Mouse (Mus musculus) brown adipose tissue, adult 24 weeks (tissue): ENCODE results near the gene Glis3. TPM values are rescaled to one million over a fixed set of nuclear protein-coding genes. Genes with fewer than 3 reads are reported as not detected.

ENCODE experiments used
- H3K27ac ChIP-seq: fragments of 200-500 bp; replicated peaks from 2 replicates; pipeline ENCODE4 v1.5.1; 2012; ENCODE audit warnings: low read depth, mild to moderate bottlenecking, low read length
- H3K4me1 ChIP-seq: fragments of 200-500 bp; 2 replicates; pipeline ENCODE4 v1.6.1; 2012; ENCODE audit warnings: low read length, mixed read lengths; ENCODE audit not compliant: control insufficient read depth, insufficient read depth, insufficient read length
- H3K4me3 ChIP-seq: fragments of 200-500 bp; 2 replicates; pipeline ENCODE4 v1.5.1; 2012; ENCODE audit warnings: low read depth, mild to moderate bottlenecking, low read length, moderate library complexity; ENCODE audit not compliant: insufficient read depth
- polyA plus RNA-seq: library from polyadenylated mRNA; stranded (reverse); fragments of >200 nt; gene quantifications from 2 replicates; pipeline ENCODE4 v1.2.4, GENCODE M21; 2012; ENCODE audit not compliant: missing spikeins, insufficient read depth, insufficient read length

Glis3 gene
- polyA plus RNA-seq, 1 experiment: 4.2 TPM

DNA sequence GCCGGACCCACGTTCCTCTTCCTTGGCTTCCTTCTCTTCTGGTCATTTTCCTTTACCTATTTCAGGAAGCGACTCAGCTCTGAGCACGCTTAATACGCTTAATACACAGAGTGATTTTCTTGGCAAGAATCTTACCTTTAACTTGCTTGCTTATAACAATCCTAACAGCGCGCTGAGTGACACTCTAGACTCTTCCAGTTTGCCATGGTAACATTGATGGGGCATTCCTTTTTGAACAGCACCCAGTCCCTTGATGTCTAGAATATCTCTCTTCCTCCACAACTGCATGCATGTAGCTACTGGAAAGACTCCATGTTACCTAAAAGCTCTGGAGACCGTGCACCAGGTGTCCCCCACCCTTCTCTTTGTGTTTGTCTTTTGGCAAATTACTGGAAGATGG is 225.5 kb downstream of the Glis3 start:
- H3K27ac ChIP-seq: no peak overlapping the region
- no peak overlapping the region for H3K4me3 ChIP-seq
- no peaks in the 10 kb centered on the region for H3K4me1 ChIP-seq

GRCm38 (mm10) chr19:28452951-28453520 is 226.8 kb downstream of the Glis3 start:
- Histone ChIP-seq H3K27ac (no peak overlapping the region), H3K4me1 (no peaks in the 10 kb centered on the region), H3K4me3 (no peak overlapping the region)

DNA sequence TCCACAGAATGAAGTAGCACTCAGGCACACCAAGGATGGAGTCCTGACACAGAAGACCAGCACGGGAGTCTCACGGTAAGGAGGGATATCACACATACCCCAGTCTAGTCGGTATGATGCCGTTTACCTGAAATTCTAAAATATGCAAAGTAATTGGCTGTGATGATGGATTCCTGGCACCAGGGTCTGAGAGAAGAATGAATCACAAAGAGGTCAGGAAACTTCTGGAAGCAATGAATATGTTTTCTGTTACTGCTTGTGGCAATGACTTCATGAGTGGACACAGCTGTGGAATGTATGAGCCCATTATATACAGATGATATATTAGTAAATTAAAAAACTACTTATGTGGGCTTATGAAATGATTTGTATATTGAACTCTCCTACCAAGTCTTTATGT is 231.1 kb downstream of the Glis3 start:
- H3K27ac ChIP-seq: no peak overlapping the region
- no peak overlapping the region for H3K4me3 ChIP-seq
- no peaks in the 10 kb centered on the region for H3K4me1 ChIP-seq

- Histone ChIP-seq H3K4me3 (no peak overlapping the region), H3K4me1 (no peaks in the 10 kb centered on the region), H3K27ac (no peak overlapping the region)
Measured at GRCm38 (mm10) chr19:28442161-28442560, 237.7 kb downstream of the Glis3 start.

DNA sequence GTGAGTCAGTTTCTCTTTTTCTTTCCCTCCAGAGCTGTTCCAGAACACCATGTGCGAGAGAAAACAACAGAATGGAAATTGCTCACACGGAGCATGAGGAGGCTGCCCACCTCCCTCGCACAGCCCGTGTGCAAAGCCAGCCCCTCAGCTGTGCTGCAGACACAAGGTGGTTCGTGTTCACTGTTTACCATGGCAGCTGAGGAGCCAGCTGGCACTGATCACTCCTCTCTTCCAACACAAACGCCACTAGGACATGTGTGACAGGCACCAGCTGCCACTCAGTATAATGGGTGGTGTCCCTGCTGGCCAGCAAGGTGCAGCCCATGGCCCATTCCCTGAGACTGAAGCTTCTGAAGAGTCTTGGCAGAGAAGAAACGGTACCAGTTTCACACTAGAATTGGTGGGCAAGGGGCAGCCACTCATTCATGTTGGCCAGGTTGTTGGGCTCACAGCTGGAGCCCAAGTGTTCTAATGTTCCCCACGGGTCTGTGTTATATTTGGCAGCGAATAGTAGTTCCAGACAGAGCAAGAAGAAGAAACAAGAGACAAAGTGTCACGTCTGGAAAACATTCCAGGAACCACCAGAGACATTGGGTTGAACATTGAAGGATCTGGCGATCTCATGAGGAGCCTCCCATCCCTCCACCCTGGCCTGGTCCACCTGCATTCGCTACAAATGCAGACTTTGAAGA is 243.3 kb downstream of the Glis3 start:
- H3K4me1 ChIP-seq: no peaks in the 10 kb centered on the region; the same call in 1 of the 2 replicates
- no peak overlapping the region for H3K4me3 ChIP-seq
- H3K27ac ChIP-seq: no peak overlapping the region

GRCm38 (mm10) chr19:28428220-28428816 is 251.6 kb downstream of the Glis3 start:
- H3K27ac ChIP-seq: no peak overlapping the region
- no peaks in the 10 kb centered on the region for H3K4me1 ChIP-seq
- no peak overlapping the region for H3K4me3 ChIP-seq

GRCm38 (mm10) chr19:28424180-28424579 is 255.7 kb downstream of the Glis3 start:
- Histone ChIP-seq H3K4me1 (no peaks in the 10 kb centered on the region), H3K4me3 (no peak overlapping the region), H3K27ac (no peak overlapping the region)

GRCm38 (mm10) chr19:28422939-28423338 is 256.9 kb downstream of the Glis3 start:
- no peak overlapping the region for H3K4me3 ChIP-seq
- H3K27ac ChIP-seq: no peak overlapping the region
- no peaks in the 10 kb centered on the region for H3K4me1 ChIP-seq

DNA sequence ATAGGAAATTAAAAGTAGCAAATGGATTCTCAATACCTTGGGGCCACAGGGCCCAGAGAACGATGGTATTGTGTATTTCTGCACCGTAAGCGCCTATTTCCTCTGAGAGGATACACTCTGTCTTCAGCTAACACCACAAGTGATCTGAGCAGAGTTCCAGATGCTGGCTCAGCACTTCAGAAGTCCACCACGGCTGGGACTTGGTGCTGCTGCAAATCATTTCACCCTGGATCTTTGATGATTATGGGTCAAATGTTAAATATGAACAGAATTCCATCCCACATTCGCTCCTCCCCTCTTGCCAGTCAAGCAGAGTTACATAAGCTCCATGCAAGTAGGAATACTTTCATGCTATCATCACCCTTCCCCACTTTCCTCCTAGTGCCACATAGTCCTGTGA is 263.8 kb downstream of the Glis3 start:
- no peaks in the 10 kb centered on the region; the same call in 1 of the 2 replicates for H3K4me1 ChIP-seq
- no peak overlapping the region for H3K27ac ChIP-seq

DNA sequence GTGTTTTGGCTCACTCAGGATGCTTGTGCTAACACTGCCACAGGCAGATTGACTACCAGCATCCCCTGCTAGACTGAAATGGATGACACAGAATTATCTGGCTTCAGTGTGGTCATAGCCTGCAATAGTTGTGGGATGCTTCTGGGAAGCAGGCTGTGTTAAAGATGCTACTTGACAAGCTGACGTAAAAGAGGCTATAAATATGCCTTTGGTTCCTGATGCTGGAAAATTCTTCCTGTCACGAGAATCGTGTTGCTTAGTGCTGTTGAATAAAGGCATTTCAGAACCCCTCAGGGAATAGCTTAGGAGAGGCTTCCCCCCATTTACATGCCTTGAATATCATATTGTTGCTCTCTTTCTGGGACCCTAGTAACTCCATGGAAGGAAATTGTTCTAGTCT is 271.1 kb downstream of the Glis3 start:
- no peak overlapping the region for H3K27ac ChIP-seq
- no peak overlapping the region for H3K4me3 ChIP-seq
- H3K4me1 ChIP-seq: no peaks in the 10 kb centered on the region

More for the DNA sequence above, 263.8 kb downstream of the Glis3 start:
- H3K4me3 ChIP-seq: no peak overlapping the region

GRCm38 (mm10) chr19:28402956-28403355 is 276.9 kb downstream of the Glis3 start:
- Histone ChIP-seq H3K4me1 (no peaks in the 10 kb centered on the region), H3K27ac (no peak overlapping the region), H3K4me3 (no peak overlapping the region)

- no peaks in the 10 kb centered on the region for H3K4me1 ChIP-seq
- H3K4me3 ChIP-seq: no peak overlapping the region
- H3K27ac ChIP-seq: no peak overlapping the region
Measured at GRCm38 (mm10) chr19:28395584-28395861, 284.4 kb downstream of the Glis3 start.

DNA sequence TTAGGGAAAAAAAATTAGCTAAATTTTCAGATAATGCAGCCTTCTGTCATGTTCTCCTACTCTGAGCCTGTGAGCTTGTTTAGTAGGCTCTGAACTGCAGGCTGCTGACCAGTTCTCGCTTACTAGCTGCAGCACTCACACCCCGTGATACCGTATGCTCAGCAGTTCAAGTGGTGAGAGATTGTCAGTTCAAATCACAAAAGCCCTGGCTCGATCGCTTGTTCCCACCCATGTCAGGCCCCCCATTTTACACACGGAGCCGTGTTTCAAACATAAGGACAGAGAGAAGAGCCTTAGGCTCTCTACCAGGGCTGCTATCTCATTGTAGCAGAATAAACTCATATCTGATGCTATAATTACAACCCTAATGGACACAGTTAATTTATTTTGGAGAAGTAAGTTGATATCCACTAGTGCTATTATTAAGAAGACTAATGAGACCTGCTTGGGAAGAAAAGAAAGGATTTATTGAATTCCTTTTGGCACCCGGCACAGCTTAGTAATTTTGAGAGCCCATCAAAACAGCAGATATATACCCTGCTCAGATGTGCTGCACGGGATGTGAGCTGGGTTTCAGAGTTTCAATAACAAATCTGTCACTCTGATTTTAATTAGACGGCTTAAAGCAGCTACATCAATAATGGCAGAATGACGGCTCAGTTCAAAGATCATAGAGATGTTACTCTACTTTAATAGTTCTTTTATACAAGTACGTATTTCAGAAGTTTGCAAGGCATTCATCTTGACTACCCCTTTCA is 284.9 kb downstream of the Glis3 start:
- no peak overlapping the region for H3K27ac ChIP-seq
- no peaks in the 10 kb centered on the region for H3K4me1 ChIP-seq
- H3K4me3 ChIP-seq: no peak overlapping the region

GRCm38 (mm10) chr19:28393766-28394165 is 286.1 kb downstream of the Glis3 start:
- Histone ChIP-seq H3K27ac (no peak overlapping the region), H3K4me1 (no peaks in the 10 kb centered on the region), H3K4me3 (no peak overlapping the region)

DNA sequence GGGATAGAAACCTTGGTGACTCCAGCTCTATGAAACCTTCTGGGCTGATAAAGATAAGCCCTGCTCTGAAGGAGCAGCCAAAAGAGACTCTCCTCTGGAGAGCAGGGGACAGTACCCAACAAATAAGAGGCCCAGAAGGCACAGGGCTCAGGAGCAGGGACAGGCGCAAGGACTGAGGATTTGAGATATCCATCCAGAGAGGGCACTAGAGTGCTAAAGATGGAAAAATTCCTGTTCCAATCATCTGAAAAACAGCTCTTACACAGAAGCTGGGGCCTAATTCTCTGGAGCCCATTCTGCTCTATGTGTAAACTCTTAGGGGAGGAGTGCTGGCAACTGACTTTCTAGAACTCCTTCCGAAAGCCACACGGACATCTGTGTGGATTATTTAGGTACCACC is 287.0 kb downstream of the Glis3 start:
- Histone ChIP-seq H3K4me1 (no peaks in the 10 kb centered on the region), H3K27ac (no peak overlapping the region), H3K4me3 (no peak overlapping the region)
